Mouse (Mus musculus) ES-E14 (cell line): ENCODE measurements around the gene Ube2n.

ENCODE experiments used
- CHD2 ChIP-seq: IDR thresholded peaks from 2 replicates; pipeline ENCODE4 v1.6.1; 2014; ENCODE audit warnings: mild to moderate bottlenecking, low read depth, low read length, inconsistent platforms
- ZC3H11A ChIP-seq: IDR thresholded peaks from 2 replicates; pipeline ENCODE4 v1.6.1; 2012; ENCODE audit warnings: low read depth, mild to moderate bottlenecking, inconsistent platforms, low read length, borderline replicate concordance

GRCm38 (mm10) chr10:95565156-95565854 is 50.4 kb downstream of the Ube2n start:
- TF ChIP-seq CHD2 (0 out of 2 replicates have a peak, but pooled peaks have one; percentile 39), ZC3H11A (no peak)
